11 mouse cellular contexts compared by ENCODE assay signal in genomic region chr6:108174181-108174580, GRCm38 (mm10).
"Had no signal": no experiment of that assay in that cellular context is flagged by ENCODE, and none has a peak within 500 bp of the region (broad histone marks: within the 10 kb centered on the region; RNA-seq: fewer than 3 reads in every experiment).

No protein-coding gene starts in this region.

- DNase-seq: kidney, adult 2 months; kidney, postnatal 25 days; layer of hippocampus, adult 9-11 months; liver, embryonic 13.5 days; lung, adult 2 months; lung, postnatal 14 days; lung, postnatal 4 days; midbrain, embryonic 14.5 days; thymus, adult 2 months; thymus, postnatal 14 days; thymus, postnatal 4 days had no signal
